Mouse (Mus musculus): ENCODE data around the gene Cit.

Cit gene

DNA sequence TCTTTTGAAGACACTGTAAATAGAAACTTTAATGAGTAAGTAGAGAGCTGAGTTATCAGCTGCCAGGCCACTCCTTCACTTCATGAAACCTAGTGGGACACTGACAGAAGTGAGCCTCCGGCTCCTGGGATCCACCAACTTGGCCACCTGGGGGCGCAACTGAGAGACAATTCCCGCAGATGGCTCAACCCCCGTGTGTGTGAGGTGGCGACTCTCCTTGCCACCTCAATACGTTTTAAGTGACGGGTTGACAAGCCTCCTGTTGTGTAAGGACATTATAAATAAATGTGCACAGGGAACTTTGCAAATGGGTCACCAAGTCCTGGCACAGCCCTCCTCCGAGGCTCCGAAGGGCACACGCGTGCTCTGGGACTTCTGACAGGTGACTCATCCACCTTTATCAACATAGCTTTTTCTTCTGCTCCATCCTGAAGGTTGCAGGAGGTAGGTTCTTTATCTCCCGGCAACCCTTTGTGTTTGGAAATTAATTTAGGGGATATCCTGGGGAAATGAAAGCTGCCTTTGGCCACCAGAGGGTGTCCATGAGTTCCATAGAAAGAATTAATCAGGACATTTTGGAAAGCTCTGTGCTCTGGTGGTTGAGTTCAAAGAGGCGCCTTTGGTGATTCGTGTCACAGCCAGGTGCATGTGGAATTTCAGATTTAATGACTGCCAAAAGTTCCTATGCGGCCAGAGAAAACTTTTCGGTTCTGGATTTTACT lies 83.9 kb downstream of the Cit start:
- no peak for TF ChIP-seq GATA4 (IDR thresholded peaks at IDR 0.05; ENCODE audit: insufficient replicate concordance, low read length)

DNA sequence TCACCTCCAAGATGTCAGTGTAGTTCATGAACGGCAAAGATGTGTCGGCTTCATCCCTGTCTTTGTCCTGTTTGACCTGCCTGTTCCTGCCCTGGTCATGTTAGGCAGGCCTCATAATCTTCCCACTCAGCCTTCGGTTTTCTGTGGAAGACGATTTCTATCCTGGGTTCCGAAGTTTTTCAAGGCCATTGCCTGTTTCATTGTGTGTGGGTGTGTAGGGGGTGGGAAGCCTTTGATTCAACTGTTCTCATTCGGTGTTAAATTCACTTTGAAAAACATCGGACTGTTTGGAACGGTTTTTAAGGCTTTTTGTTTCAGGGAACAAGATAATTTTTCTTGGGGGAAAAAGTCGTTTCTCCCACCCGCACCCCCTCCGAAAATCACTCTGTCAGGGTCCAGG lies 87.2 kb downstream of the Cit start:
- no peak for TF ChIP-seq GATA4 (IDR thresholded peaks at IDR 0.05; ENCODE audit: insufficient replicate concordance, low read length)

DNA sequence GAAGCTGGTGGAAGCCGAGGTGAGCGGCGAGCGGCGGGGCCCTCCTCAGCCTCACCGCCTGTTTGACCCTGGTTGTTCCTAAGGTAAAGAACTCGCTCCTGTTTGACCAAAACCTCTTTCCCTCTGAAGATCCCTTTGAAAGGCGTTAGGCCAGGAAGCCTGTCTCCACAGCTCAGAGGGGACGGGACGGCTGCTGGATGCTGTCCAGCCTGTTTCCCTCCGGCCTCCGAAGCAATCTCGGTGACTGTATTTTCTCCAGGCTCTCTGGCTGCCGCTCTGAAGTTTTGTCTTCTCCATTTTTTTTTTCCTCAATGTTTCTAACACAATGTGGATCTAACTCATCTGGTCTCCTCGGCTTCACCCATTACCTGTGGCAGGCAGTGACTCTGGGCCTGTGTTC lies 91.8 kb downstream of the Cit start:
- TF ChIP-seq GATA4 (IDR thresholded peaks at IDR 0.05; ENCODE audit: insufficient replicate concordance, low read length) = no peak

DNA sequence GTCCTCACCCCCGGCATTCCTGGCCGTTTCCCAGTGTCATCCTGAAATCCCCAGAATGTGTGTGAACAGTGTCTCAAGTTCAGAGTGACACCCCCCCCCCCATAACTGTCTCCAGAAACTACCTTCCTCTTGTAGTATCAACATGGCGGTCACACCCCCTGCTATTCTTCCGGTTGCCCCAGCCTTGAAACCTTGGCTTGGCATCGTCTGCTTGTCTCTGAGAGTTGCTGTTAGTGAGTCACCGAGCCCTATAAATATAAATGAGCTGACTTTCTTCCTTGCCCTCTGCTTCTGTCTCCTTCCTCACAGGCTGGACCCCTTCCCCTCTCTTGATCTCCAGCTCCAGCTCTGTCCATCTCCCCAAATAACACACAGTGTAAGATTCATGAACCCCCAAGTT lies 92.5 kb downstream of the Cit start:
- no peak for TF ChIP-seq GATA4 (IDR thresholded peaks at IDR 0.05; ENCODE audit: insufficient replicate concordance, low read length)

DNA sequence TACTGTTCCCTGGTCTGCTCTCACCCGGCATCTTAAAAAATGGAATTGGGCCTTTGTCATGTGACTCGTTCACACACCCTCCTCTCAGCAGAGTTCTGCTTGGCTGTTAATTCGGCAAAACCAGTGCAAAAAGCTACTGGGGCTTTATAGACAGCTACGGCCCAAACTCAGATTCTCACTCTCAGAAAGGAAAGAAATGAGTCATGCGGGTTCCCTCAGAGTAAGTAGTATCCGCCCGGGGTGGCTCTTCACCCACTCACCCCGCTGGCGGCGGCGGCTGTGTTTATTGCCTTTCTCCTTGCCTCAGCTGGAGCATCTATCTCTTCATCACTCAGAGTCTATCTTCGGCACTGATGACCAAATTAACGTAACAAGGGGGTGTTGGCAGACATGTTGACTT lies 93.9 kb downstream of the Cit start:
- TF ChIP-seq GATA4 (IDR thresholded peaks at IDR 0.05; ENCODE audit: insufficient replicate concordance, low read length) = no peak

DNA sequence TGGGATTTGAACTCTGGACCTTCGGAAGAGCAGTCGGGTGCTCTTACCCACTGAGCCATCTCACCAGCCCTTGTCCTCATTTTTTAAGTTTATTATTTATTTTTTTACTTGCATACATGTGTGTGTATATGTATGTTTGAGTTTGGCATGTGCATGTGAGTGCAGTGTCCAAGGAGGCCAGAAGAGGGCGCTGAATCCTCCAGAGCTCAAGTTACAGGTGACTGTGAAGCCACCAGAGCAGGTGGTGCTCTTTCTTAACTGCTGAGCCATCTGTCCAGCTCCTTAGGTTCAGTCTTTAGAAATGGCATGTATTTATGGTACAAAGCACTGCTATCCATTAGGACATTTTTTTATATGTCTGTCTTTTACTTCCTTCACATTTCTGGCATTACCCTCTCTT lies 97.3 kb downstream of the Cit start:
- no peak for TF ChIP-seq GATA4 (IDR thresholded peaks at IDR 0.05; ENCODE audit: insufficient replicate concordance, low read length)

DNA sequence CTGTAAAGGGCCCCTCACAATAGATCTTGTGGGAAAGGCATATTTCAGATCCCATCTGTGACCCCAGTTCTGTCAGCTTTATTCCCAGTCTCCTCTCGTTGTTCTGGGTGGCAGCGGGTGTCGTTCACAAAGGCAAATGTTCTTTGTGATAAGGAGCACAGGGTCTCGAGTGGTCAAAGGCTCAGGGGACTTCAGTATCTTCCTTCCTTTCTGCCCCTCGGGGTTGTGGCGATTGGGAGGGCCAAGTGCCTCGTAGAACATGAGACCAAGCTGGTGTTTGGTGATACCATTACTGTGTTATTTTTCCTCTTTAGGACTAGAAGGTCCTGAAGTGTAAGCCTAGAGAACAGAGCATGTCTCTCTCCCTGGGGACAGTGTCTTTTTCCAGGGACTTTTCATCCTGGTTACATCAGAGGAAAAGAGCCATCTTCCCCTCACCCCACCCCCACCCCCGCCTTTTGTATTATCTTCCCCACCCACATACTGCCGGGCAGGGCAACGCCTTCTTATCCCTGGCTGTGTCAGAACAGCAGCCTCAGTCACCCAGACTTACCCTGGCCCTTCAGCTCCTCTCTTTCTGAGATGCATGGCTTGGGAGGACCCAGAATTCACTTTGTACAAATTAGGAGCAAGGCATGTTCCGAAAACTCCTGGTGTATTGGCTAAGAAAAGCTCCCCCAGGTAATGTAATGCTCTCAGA lies 99.9 kb downstream of the Cit start:
- no peak for TF ChIP-seq GATA4 (IDR thresholded peaks at IDR 0.05; ENCODE audit: insufficient replicate concordance, low read length)

DNA sequence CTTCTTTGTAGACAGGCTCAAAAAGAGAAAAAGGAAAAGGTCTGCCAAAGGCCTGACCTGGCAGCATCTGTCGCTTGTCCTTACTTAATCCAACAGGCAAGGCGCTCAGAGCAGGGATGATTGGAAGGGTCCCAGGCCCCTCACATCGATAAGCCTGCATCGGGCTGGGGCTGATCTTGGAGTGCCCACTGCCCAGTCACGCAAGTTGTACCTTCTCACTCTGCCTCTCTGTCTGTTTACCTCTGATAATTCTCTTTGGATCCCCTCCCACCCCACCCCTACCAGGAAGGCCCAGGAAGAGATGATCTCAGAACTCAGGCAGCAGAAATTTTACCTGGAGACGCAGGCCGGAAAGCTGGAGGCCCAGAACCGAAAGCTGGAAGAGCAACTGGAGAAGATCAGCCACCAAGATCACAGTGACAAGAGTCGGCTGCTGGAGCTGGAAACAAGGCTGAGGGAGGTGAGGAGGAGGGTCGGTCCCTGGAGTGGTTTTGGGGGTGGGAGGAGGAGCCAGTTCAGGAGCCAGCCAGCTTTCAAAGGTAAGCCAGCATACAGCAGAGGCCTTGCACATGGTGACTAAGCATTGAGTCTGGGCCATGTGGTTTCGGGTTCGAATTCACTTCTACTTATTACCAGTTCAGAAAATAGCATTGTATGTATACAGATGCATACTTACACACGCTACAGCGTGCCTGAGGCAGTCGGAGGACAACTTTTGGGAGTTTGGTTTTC lies 102.7 kb downstream of the Cit start:
- no peak for TF ChIP-seq GATA4 (IDR thresholded peaks at IDR 0.05; ENCODE audit: insufficient replicate concordance, low read length)

DNA sequence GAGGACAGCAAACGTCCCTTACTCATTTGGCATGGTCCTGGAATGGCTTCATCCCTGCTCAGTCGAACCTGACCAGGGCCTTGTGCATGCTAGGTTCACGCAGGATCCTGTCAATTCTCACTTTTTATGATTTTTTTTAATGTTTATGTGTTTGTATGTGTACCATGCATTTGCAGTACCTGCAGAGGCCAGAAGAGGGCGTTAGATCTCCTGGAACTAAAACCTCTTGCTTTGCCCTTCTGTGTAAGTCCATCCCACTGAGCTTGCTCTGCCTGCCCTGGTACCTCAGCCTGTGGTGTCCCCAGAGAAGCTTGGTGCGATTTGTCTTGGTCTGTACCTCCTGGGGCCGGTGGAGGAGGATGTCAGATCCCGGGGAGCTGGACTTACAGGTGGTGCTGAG lies 105.9 kb downstream of the Cit start:
- TF ChIP-seq GATA4 (IDR thresholded peaks at IDR 0.05; ENCODE audit: insufficient replicate concordance, low read length) = no peak

DNA sequence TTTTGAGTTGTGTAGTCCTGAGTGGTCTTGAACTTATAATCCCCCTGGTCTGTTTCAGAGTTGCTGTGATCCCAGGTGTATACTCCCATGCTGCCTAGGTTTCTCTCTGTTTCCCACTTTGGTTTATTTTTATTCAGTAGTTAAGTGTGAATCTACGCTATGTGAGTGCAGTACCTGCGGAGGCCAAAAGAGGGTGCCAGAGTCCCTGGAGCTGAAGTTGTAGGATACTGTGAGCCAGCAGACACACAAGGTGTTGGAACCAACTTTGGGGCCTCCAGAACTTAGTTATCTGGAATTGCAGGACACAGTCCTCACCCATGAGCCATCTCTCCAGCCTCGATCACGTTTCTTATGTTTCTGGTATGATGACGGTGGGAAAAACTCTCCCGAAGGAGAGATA lies 108.1 kb downstream of the Cit start:
- TF ChIP-seq GATA4 (IDR thresholded peaks at IDR 0.05; ENCODE audit: insufficient replicate concordance, low read length) = no peak

DNA sequence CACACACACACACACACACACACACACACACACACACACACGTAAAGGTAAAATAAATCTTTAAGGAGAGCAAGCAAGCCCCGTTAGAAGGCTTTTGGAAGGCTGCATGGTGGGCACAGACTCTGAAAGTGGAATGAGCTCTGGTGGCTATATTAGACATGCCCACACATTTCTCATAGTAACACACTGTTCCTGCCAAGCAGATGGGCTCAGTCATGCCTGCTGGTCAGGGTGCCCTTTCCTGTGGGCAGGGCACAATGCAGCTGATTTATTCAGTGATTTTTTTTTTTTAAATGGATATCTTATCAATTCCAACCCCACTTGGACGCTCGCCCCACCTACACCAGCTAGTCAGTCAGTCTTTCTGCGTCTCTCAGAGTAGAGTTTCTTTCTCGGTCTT lies 109.0 kb downstream of the Cit start:
- no peak for TF ChIP-seq GATA4 (IDR thresholded peaks at IDR 0.05; ENCODE audit: insufficient replicate concordance, low read length)

DNA sequence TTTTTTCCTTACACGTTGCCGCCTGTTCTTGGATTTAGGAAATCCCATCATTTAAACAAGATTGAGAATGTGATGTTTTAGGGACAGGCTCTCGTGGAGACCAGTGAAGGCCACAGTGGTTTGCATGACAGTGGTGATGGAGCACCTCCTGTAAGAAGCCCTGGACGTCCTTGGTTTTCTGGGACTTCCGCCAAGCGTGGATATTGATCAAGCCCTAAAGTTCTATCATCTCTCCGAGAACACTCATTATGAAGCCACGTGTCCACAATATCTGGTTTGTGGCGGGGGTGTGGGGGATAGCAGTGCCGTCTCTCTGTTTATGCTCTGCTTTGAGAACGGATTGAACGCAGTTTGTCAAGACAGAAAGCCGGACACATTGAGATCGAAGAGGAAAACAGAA lies 109.5 kb downstream of the Cit start:
- TF ChIP-seq GATA4 (IDR thresholded peaks at IDR 0.05; ENCODE audit: insufficient replicate concordance, low read length) = no peak

DNA sequence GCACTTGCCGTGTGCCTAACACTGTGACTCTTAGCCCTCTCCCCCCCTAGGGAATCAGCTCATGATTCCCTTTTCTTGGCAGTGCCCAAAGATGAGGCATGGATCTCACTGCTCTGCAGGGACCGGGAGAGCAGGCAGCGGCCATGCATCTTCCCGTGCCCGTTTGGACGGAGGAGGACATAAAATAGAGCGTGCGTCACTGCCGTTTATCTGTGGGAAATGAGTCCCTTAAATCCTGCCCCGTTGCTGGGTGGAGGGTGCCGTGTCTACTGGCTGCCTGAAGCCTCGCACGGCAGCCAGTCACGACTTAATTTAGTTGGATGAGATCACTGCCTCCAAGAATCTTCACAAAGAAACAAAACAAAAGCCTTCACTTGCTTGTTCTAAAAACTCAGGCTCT lies 110.1 kb downstream of the Cit start:
- no peak for TF ChIP-seq GATA4 (IDR thresholded peaks at IDR 0.05; ENCODE audit: insufficient replicate concordance, low read length)

DNA sequence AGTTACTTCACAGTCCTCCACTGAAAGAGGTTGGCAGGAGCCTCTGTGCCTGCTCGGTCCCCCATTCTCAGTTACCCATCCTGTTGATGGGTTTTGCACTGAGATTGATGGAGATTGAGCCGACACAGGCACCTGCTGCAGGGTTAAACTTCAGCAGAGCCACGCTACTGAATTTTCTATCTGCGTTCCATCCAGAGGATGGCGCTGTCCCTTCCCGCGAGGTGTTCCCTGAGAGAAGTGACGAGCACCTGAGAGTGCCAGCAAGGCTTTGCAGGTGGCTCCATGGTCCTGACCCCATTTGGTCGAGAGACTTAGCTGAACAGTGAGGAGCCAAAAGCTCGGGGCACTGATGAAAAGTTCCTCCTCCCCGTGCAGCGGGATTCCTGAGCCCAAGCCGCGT lies 111.0 kb downstream of the Cit start:
- no peak for TF ChIP-seq GATA4 (IDR thresholded peaks at IDR 0.05; ENCODE audit: insufficient replicate concordance, low read length)

DNA sequence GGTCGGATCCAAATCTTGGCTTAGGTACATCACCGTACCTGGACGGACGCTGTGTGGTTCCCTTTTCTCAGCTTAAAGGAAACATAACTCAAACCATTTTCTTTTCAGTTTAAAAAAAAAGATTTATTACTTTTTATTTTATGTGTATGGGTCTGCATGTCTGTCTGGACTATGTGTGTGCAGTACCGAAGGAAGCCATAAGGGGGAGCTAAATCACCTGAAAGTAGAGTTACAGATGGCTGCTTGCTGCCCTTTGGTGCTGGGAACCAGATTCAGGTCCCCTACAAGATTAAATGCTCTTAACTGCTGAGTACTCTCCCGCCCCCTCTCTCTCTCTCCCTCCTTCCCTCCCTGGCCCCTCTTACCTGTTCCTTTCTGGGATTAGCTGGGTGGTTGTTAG lies 112.1 kb downstream of the Cit start:
- TF ChIP-seq GATA4 (IDR thresholded peaks at IDR 0.05; ENCODE audit: insufficient replicate concordance, low read length) = no peak

DNA sequence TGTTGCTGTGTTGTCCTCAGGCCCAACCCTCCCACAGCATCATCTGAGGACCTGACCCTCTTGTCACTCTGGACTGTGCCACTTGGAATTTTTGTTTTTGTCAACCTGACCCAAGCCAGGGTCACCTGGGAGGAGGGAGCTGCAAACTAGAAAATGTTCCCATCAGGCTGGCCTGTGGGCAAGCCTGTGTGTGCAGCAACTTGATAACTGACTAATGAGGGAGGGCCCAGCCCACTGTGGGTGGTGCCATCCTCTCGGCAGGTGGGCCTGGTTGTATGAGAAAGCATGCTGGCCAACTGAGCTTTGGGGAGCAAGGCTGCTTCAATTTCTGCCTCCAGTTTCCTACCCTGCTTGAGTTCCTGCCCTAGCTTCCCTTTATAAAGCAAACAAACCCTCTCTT lies 113.3 kb downstream of the Cit start:
- no peak for TF ChIP-seq GATA4 (IDR thresholded peaks at IDR 0.05; ENCODE audit: insufficient replicate concordance, low read length)

Measured in liver, adult (tissue).